Mouse (Mus musculus) limb, embryonic 14.5 days (tissue): ENCODE measurements around the gene Rptor. TPM values are rescaled to one million over a fixed set of nuclear protein-coding genes. Genes with fewer than 3 reads are reported as not detected.

Experiments used
- ATAC-seq: fragments of 200-750 bp; cut with Nextera tagmentation; 2 replicates; pipeline ENCODE4 v1.8.0; 2017; ENCODE audit warnings: low read depth, moderate number of reproducible peaks, moderate TSS enrichment; ENCODE audit not compliant: low FRiP score
- DNase-seq: peaks from one replicate; pipeline ENCODE4 v3.0.0-alpha.2; 2015; ENCODE audit warnings: low spot score
- H3K27ac ChIP-seq: fragments of 300-500 bp; sonication (generic); replicated peaks from 2 replicates; pipeline ENCODE4 v1.5.1; 2014; ENCODE audit warnings: low read depth, mild to moderate bottlenecking, low read length, moderate library complexity, mixed read lengths
- H3K27me3 ChIP-seq: fragments of 300-500 bp; sonication (generic); 2 replicates; pipeline ENCODE4 v1.6.1; 2014; ENCODE audit warnings: low read length, mixed read lengths; ENCODE audit not compliant: control insufficient read depth, insufficient read depth
- H3K36me3 ChIP-seq: fragments of 300-500 bp; sonication (generic); 2 replicates; pipeline ENCODE4 v1.6.1; 2014; ENCODE audit warnings: mild to moderate bottlenecking, low read length, moderate library complexity, mixed read lengths; ENCODE audit not compliant: control insufficient read depth, insufficient read depth
- H3K4me1 ChIP-seq: fragments of 300-500 bp; sonication (generic); 2 replicates; pipeline ENCODE4 v1.6.1; 2014; ENCODE audit warnings: antibody characterized with exemption, low read length, mixed read lengths; ENCODE audit not compliant: control insufficient read depth, insufficient read depth
- H3K4me2 ChIP-seq: fragments of 300-500 bp; sonication (generic); replicated peaks from 2 replicates; pipeline ENCODE4 v1.6.1; 2014; ENCODE audit warnings: low read depth, mild to moderate bottlenecking, low read length, moderate library complexity; ENCODE audit not compliant: severe bottlenecking
- H3K4me3 ChIP-seq: fragments of 300-500 bp; sonication (generic); replicated peaks from 2 replicates; pipeline ENCODE4 v1.5.1; 2014; ENCODE audit warnings: low read length
- H3K9ac ChIP-seq: fragments of 300-500 bp; sonication (generic); 2 replicates; pipeline ENCODE4 v1.6.1; 2014; ENCODE audit warnings: mild to moderate bottlenecking, low read depth, low read length, moderate library complexity; ENCODE audit not compliant: severe bottlenecking
- H3K9me3 ChIP-seq: fragments of 300-500 bp; sonication (generic); 2 replicates; pipeline ENCODE4 v1.6.1; 2016; ENCODE audit warnings: low read length; ENCODE audit not compliant: control insufficient read depth
- POLR2A ChIP-seq: fragments of 200-500 bp; IDR thresholded peaks from 2 replicates; pipeline ENCODE4 v1.8.0; 2012; ENCODE audit warnings: inconsistent platforms, mild to moderate bottlenecking, moderate library complexity, borderline replicate concordance; ENCODE audit not compliant: insufficient read depth, insufficient read length; ENCODE audit errors: extremely low read depth
- WGBS: fragments of 180-500 bp; shearing (Covaris S2); extraction: QIAGEN DNeasy Blood & Tissue Kit; methylation state at CpG from one replicate; pipeline ENCODE4 v1.1.7; 2014; 5-methylcytosine and 5-hydroxymethylcytosine counted together
- polyA plus RNA-seq, 2 experiments: library from polyadenylated mRNA; depleted of rRNA in 1 of 2; stranded (reverse) in 1 of 2; unstranded in 1 of 2; fragments of >200 nt; fragmentation: Nextera tagmentation in 1 of 2; extraction: Ambion mirVana in 1 of 2; gene quantifications; 2 replicates each; pipeline versions ENCODE4 v1.2.1 to v1.2.3; 2012 to 2014

The Rptor gene
- polyA plus RNA-seq, 2 experiments, result 13.7 to 24.3 TPM

DNA sequence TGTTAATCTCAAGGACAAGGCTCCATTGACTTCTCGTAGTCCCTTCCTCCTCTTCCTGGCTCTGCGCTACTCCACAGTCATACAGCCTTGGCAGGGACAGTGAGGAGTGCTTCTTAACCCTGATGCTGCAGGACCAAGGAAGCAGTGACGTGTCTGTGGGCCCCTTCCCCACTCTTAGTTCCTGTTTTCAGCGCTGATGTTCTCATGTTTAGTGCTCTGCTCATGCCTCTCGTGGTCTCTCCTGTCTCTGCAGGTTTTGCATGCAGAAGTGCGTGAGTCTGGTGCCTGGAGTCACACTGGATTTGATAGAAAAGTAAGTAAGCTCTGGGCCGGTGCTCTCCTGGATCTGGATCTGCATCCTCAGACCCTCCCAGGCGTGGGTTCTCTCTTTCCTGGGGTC, 177.6 kb downstream of the Rptor start:
- H3K4me1 ChIP-seq, result no peaks in the 10 kb centered on the region; the same call in 1 of the 2 replicates
- peaks cover 20% of the 10 kb centered on the region for H3K36me3 ChIP-seq
- no peak overlapping the region for H3K4me2 ChIP-seq
- WGBS, result 84% methylated on average over 8 of the region's 8 CpGs
- ATAC-seq (no peak), DNase-seq (no peak)
- no peak overlapping the region for H3K9ac ChIP-seq
- H3K9me3 ChIP-seq, result peaks cover 10% of the 10 kb centered on the region; the same call in 1 of the 2 replicates
- TF ChIP-seq POLR2A, result no peak
- no peak overlapping the region for H3K4me3 ChIP-seq
- H3K27me3 ChIP-seq, result no peaks in the 10 kb centered on the region
- H3K27ac ChIP-seq, result no peak overlapping the region

DNA sequence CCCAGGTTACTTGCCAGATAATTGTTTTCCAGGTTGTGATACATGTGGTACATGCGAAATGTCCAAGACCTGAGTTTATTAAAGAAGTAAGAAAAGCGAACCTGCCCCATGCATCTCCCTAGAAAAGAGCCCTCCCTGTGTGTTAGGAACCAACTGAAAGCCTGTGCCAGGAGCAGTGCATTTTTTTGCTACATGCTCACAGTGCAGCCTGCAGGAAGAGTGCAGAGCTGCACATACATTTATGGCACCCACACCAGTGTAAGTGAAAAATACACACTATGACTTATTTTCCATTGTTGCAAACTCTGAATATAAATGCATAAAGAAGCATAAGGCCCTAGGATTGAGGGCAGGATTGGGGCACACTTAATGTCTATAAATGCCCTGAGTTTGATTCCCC, 178.5 kb downstream of the Rptor start:
- TF ChIP-seq POLR2A, result no peak
- Histone ChIP-seq H3K27ac (no peak overlapping the region), H3K9ac (no peak overlapping the region), H3K4me2 (no peak overlapping the region), H3K27me3 (no peaks in the 10 kb centered on the region), H3K4me3 (no peak overlapping the region), H3K9me3 (peaks cover 2% of the 10 kb centered on the region; the same call in 1 of the 2 replicates), H3K36me3 (peaks cover 21% of the 10 kb centered on the region), H3K4me1 (no peaks in the 10 kb centered on the region; the same call in 1 of the 2 replicates)
- WGBS, result 91% methylated on average over 2 of the region's 2 CpGs
- ATAC-seq, result no peak
- no peak for DNase-seq

DNA sequence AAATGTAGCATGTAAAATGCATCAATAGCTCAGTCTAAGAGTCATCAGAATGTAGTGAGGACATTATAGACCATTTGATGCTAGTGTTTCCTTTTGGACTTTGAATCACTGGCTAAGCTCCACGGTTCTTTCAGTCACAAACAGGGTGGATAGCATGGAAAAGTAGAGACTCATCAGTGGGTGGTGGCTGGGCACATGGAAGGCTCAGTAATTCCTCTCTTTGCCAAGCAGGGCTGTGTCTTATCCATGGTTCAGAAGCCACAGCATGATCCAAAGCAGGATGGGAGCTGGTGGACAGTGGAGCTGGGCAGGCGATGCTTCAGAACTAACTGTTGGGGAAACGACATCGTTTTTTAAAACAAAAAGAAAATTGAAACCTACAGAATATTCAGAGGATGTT, 179.0 kb downstream of the Rptor start:
- WGBS, result 93% methylated on average over 4 of the region's 4 CpGs
- Histone ChIP-seq H3K36me3 (peaks cover 22% of the 10 kb centered on the region), H3K9me3 (no peaks in the 10 kb centered on the region), H3K27ac (no peak overlapping the region), H3K4me3 (no peak overlapping the region), H3K4me1 (no peaks in the 10 kb centered on the region; the same call in 1 of the 2 replicates), H3K4me2 (no peak overlapping the region), H3K27me3 (no peaks in the 10 kb centered on the region), H3K9ac (no peak overlapping the region)
- ATAC-seq (no peak), DNase-seq (no peak)
- TF ChIP-seq POLR2A, result no peak

DNA sequence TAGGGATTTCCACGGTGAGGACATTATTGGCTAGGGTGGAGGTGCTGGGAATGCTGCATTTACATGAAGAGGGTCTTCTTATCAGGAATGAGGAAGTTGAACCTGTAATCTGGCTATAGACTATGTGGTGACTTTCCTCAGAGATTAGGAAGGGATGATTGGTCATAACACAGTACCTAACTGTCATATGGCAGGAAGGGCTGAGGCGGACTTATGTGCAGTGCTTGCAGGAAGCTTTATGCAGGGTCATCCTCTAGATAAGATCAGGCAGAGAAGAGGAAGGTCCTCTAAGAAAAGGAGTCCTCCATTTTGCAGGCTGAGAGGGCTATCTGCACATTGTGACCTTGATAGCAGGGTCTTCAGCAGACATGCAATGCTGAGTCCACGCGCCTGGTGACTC, 180.9 kb downstream of the Rptor start:
- ATAC-seq (no peak), DNase-seq (no peak)
- no peaks in the 10 kb centered on the region for H3K27me3 ChIP-seq
- H3K9me3 ChIP-seq, result no peaks in the 10 kb centered on the region
- no peak overlapping the region for H3K9ac ChIP-seq
- H3K36me3 ChIP-seq, result peaks cover 24% of the 10 kb centered on the region
- H3K4me3 ChIP-seq, result no peak overlapping the region
- no peak overlapping the region for H3K4me2 ChIP-seq
- 88% methylated on average over 4 of the region's 4 CpGs for WGBS
- TF ChIP-seq POLR2A, result no peak
- H3K27ac ChIP-seq, result no peak overlapping the region
- no peaks in the 10 kb centered on the region for H3K4me1 ChIP-seq

DNA sequence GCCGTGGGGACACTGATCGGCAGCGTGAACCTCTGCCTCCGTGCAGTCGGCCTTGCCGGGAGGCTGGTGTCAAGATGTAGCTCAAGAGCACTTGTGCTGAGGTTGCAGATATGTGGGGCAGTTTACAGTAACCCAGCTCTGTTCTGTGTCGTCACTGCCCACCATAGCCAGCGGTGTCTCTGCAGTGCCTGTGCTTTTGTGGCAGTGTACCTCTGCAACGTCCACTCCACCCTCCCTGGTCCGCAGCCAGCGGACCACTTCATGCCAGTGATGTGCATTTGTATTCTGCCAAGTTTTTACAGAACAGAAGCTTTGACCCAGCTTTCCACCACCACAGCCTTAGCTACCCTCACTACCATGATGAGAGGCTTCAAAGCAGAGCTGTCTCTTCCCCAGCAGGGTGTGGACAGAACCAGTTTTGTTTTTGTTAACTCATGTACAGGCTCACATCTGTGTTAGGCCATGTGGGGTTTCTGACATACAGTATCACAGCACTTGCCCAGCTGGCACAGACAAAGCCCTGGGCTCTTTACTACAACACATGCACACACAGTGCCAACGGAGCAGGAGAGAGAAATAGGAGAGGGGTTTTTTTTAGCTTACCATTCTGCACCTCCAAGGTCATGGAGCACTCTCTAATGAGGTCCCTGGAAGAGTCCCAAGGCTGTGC, 182.1 kb downstream of the Rptor start:
- Histone ChIP-seq H3K27me3 (no peaks in the 10 kb centered on the region), H3K36me3 (peaks cover 24% of the 10 kb centered on the region), H3K27ac (no peak overlapping the region), H3K9ac (no peak overlapping the region), H3K9me3 (no peaks in the 10 kb centered on the region), H3K4me2 (no peak overlapping the region), H3K4me1 (no peaks in the 10 kb centered on the region), H3K4me3 (no peak overlapping the region)
- ATAC-seq, result no peak
- no peak for DNase-seq
- WGBS, result 93% methylated on average over 12 of the region's 12 CpGs
- no peak for TF ChIP-seq POLR2A
